Mouse (Mus musculus) lung, adult 2 months (tissue): ENCODE measurements around the gene Kcnq5.

Experiments used
- CTCF ChIP-seq: fragments of 200-500 bp; IDR thresholded peaks from 2 replicates; pipeline ENCODE4 v1.5.1; 2011; ENCODE audit warnings: mild to moderate bottlenecking, low read length, control low read depth; ENCODE audit not compliant: insufficient read depth
- POLR2A ChIP-seq: fragments of 200-500 bp; IDR thresholded peaks from 2 replicates; pipeline ENCODE4 v1.6.1; 2011; ENCODE audit warnings: low read depth, mild to moderate bottlenecking, control low read depth, low read length, borderline replicate concordance; ENCODE audit errors: extremely low read depth

DNA sequence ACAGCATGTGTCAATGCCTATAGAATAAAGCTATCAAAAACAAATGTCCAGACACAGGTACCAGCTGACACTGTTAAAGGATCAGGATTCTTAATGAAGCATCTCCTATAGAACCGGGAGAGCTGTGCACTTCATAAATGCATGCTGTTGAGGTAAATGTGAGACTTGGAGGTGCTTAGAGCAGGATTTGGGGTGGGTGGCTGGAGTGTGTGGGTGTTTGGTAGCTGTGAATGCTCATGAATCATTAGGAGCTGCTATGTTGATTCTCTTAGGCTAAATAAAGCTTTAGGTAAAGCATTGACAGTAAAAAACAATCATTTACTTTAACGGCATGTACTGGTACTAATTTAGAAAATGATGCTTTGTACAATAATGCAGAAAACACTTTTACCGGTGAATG, 465.4 kb downstream of the Kcnq5 start:
- TF ChIP-seq CTCF: no peak
- TF ChIP-seq POLR2A: no peak
